Mouse (Mus musculus): ENCODE results near the gene Ppt2.

- TF ChIP-seq CTCF (IDR thresholded peaks at IDR 0.05; ENCODE audit: low read depth, low read length): no peak
- no peak for TF ChIP-seq POLR2A (IDR thresholded peaks at IDR 0.05; ENCODE audit: extremely low read depth, insufficient read depth, low read length)
Measured at GRCm38 (mm10) chr17:34578070-34578469, 50.2 kb downstream of the Ppt2 start.

Measured in liver, adult 2 months (tissue).